Mouse (Mus musculus): ENCODE data around the gene Mettl9.

Gene Mettl9

GRCm38 (mm10) chr7:121093026-121093425, 58.8 kb downstream of the Mettl9 start:
- in situ Hi-C loops (cut with MboI, MseI), result no loop called here

- in situ Hi-C loops (cut with MboI, MseI), result no loop called here
Measured at GRCm38 (mm10) chr7:121098614-121099389, 64.6 kb downstream of the Mettl9 start.

- in situ Hi-C loops (cut with MboI, MseI), result no loop called here
Measured at GRCm38 (mm10) chr7:121107851-121108250, 73.6 kb downstream of the Mettl9 start.

- in situ Hi-C loops (cut with MboI, MseI), result no loop called here
Measured at GRCm38 (mm10) chr7:121111321-121111720, 77.1 kb downstream of the Mettl9 start.

- in situ Hi-C loops (cut with MboI, MseI), result no loop called here
Measured at GRCm38 (mm10) chr7:121111762-121112161, 77.5 kb downstream of the Mettl9 start.

GRCm38 (mm10) chr7:121120143-121120818, 86.0 kb downstream of the Mettl9 start:
- in situ Hi-C loops (cut with MboI, MseI), result no loop called here

Data from T-helper 17 cell (primary cell).